Mouse (Mus musculus): ENCODE measurements around the gene Poc1b.

GRCm38 (mm10) chr10:99243907-99244489 lies 137.2 kb downstream of the Poc1b start:
- TF ChIP-seq CTCF (IDR thresholded peaks at IDR 0.05; ENCODE audit: insufficient read depth, low read depth, low read length) (no peak), POLR2A (IDR thresholded peaks at IDR 0.05; ENCODE audit: insufficient read depth, low read depth, low read length) (no peak)
